Mouse (Mus musculus) erythroid progenitor cell, adult 5-6 weeks (primary cell): Measurements from ENCODE around the gene Rpusd2. TPM values are rescaled to one million over a fixed set of nuclear protein-coding genes. Genes with fewer than 3 reads are reported as not detected.

Experiments
- ATAC-seq: replicated peaks from 2 replicates; pipeline ENCODE4 v1.8.0; 2016; ENCODE audit warnings: moderate number of reproducible peaks, mild to moderate bottlenecking, moderate TSS enrichment, inconsistent platforms; ENCODE audit not compliant: poor library complexity, low FRiP score, severe bottlenecking
- total RNA-seq, 2 experiments: library from RNA; stranded (forward) in 1 of 2; stranded (reverse) in 1 of 2; fragments of 150-400 nt in 1 of 2; fragments of 186-747, 209-891 nt in 1 of 2; gene quantifications; 2 replicates each; pipeline versions ENCODE4 v1.2.3 to v1.2.4; 2015 to 2017; ENCODE audit warnings: low replicate concordance in 2 of 2

Gene Rpusd2
- total RNA-seq, 2 experiments from 2014 or later, result 0.61 to 2.1 TPM

- ATAC-seq, result no peak
Observed at GRCm38 (mm10) chr2:119026951-119027350, 7.6 kb upstream of the Rpusd2 start.

GRCm38 (mm10) chr2:119028941-119029551 lies 5.5 kb upstream of the Rpusd2 start, which contains the start of gene Ccdc32:
Gene Ccdc32, minus strand, starts transcription at chr2:119029393.
- ATAC-seq, result peak; percentile 91

GRCm38 (mm10) chr2:119032191-119032590 lies 2.4 kb upstream of the Rpusd2 start:
- no peak for ATAC-seq

- no peak for ATAC-seq
Observed at GRCm38 (mm10) chr2:119035397-119035745, 781 bp downstream of the Rpusd2 start.

GRCm38 (mm10) chr2:119040882-119041281 lies 6.3 kb downstream of the Rpusd2 start:
- peak; percentile 72; the same call in 1 of the 2 replicates for ATAC-seq

GRCm38 (mm10) chr2:119045163-119045562 lies 10.6 kb downstream of the Rpusd2 start:
- ATAC-seq, result no peak

GRCm38 (mm10) chr2:119046649-119047611 lies 12.3 kb downstream of the Rpusd2 start, which contains the start of gene Knl1:
Gene Knl1, plus strand, starts transcription at chr2:119047119.
- peak; percentile 89 for ATAC-seq

GRCm38 (mm10) chr2:119047849-119048248 lies 13.3 kb downstream of the Rpusd2 start:
- ATAC-seq, result 0 out of 2 replicates have a peak, but pooled peaks have one; percentile 37

- ATAC-seq, result no peak
Observed at GRCm38 (mm10) chr2:119050132-119050650, 15.6 kb downstream of the Rpusd2 start.

- ATAC-seq, result peak; percentile 57
Observed at GRCm38 (mm10) chr2:119060139-119060538, 25.5 kb downstream of the Rpusd2 start.

- ATAC-seq, result no peak
Observed at GRCm38 (mm10) chr2:119072397-119072796, 37.8 kb downstream of the Rpusd2 start.

- no peak for ATAC-seq
Observed at GRCm38 (mm10) chr2:119086156-119086555, 51.6 kb downstream of the Rpusd2 start.

Other genes starting within 250 kb of the Rpusd2 start
- gene Knstrn, start 220.8 kb upstream of the Rpusd2 start, total RNA-seq (2015; ENCODE audit: low replicate concordance), result 48.2 and 74.6 TPM in 2 replicates
- 156 and 210 TPM in 2 replicates for gene Knstrn, start 220.8 kb upstream of the Rpusd2 start, total RNA-seq (2017; ENCODE audit: low replicate concordance)
- 5.4 and 6.3 TPM in 2 replicates for gene Ivd, start 172.8 kb upstream of the Rpusd2 start, total RNA-seq (2015; ENCODE audit: low replicate concordance)
- gene Ivd, start 172.8 kb upstream of the Rpusd2 start, total RNA-seq (2017; ENCODE audit: low replicate concordance), result 1.9 and 7.3 TPM in 2 replicates
- 7.6 and 8.8 TPM in 2 replicates for gene Bahd1, start 134.4 kb upstream of the Rpusd2 start, total RNA-seq (2015; ENCODE audit: low replicate concordance)
- 14.5 and 15.1 TPM in 2 replicates for gene Bahd1, start 134.4 kb upstream of the Rpusd2 start, total RNA-seq (2017; ENCODE audit: low replicate concordance)
- not detected in 2 replicates for gene Chst14, start 108.3 kb upstream of the Rpusd2 start, total RNA-seq (2015; ENCODE audit: low replicate concordance)
- gene Chst14, start 108.3 kb upstream of the Rpusd2 start, total RNA-seq (2017; ENCODE audit: low replicate concordance), result 0.77 TPM in 1 of 2 replicates, not detected in the other
- gene Ccdc32, start 5.4 kb upstream of the Rpusd2 start, total RNA-seq (2015; ENCODE audit: low replicate concordance), result 4.6 and 7.2 TPM in 2 replicates
- 10.1 and 12.9 TPM in 2 replicates for gene Ccdc32, start 5.4 kb upstream of the Rpusd2 start, total RNA-seq (2017; ENCODE audit: low replicate concordance)
- 282 and 376 TPM in 2 replicates for gene Knl1, start 12.3 kb downstream of the Rpusd2 start, total RNA-seq (2015; ENCODE audit: low replicate concordance)
- gene Knl1, start 12.3 kb downstream of the Rpusd2 start, total RNA-seq (2017; ENCODE audit: low replicate concordance), result 418 and 469 TPM in 2 replicates
- gene Rad51, start 78.0 kb downstream of the Rpusd2 start, total RNA-seq (2015; ENCODE audit: low replicate concordance), result 51.2 and 66.7 TPM in 2 replicates
- 23.8 and 50.4 TPM in 2 replicates for gene Rad51, start 78.0 kb downstream of the Rpusd2 start, total RNA-seq (2017; ENCODE audit: low replicate concordance)
- gene Rmdn3, start 122.2 kb downstream of the Rpusd2 start, total RNA-seq (2015; ENCODE audit: low replicate concordance), result 38.9 and 41.1 TPM in 2 replicates
- 75.8 and 76.1 TPM in 2 replicates for gene Rmdn3, start 122.2 kb downstream of the Rpusd2 start, total RNA-seq (2017; ENCODE audit: low replicate concordance)
- not detected in 2 replicates for gene Gchfr, start 133.0 kb downstream of the Rpusd2 start, total RNA-seq (2015; ENCODE audit: low replicate concordance)
- not detected in 2 replicates for gene Gchfr, start 133.0 kb downstream of the Rpusd2 start, total RNA-seq (2017; ENCODE audit: low replicate concordance)
- not detected in 2 replicates for gene Gm14137, start 139.7 kb downstream of the Rpusd2 start, total RNA-seq (2015; ENCODE audit: low replicate concordance)
- gene Gm14137, start 139.7 kb downstream of the Rpusd2 start, total RNA-seq (2017; ENCODE audit: low replicate concordance), result 0.53 TPM in 1 of 2 replicates, not detected in the other
- gene Zfyve19, start 173.8 kb downstream of the Rpusd2 start, total RNA-seq (2015; ENCODE audit: low replicate concordance), result 5.4 and 17.6 TPM in 2 replicates
- gene Zfyve19, start 173.8 kb downstream of the Rpusd2 start, total RNA-seq (2017; ENCODE audit: low replicate concordance), result 5.1 and 12.1 TPM in 2 replicates
- gene Dnajc17, start 174.0 kb downstream of the Rpusd2 start, total RNA-seq (2015; ENCODE audit: low replicate concordance), result 8.4 and 13.3 TPM in 2 replicates
- 24.7 and 54.9 TPM in 2 replicates for gene Dnajc17, start 174.0 kb downstream of the Rpusd2 start, total RNA-seq (2017; ENCODE audit: low replicate concordance)
- gene Ppp1r14d, start 195.1 kb downstream of the Rpusd2 start, total RNA-seq (2015; ENCODE audit: low replicate concordance), result not detected in 2 replicates
- gene Ppp1r14d, start 195.1 kb downstream of the Rpusd2 start, total RNA-seq (2017; ENCODE audit: low replicate concordance), result not detected in 2 replicates
- not detected in 2 replicates for gene Spint1, start 202.6 kb downstream of the Rpusd2 start, total RNA-seq (2015; ENCODE audit: low replicate concordance)
- not detected in 2 replicates for gene Spint1, start 202.6 kb downstream of the Rpusd2 start, total RNA-seq (2017; ENCODE audit: low replicate concordance)
- gene Rhov, start 236.5 kb downstream of the Rpusd2 start, total RNA-seq (2015; ENCODE audit: low replicate concordance), result not detected in 2 replicates
- gene Rhov, start 236.5 kb downstream of the Rpusd2 start, total RNA-seq (2017; ENCODE audit: low replicate concordance), result not detected in 2 replicates